Mouse (Mus musculus) liver, adult 2 months (tissue): ENCODE measurements at regions not wholly inside any gene's neighbourhood (a gene's known extent, or its start where the extent isn't known, plus 50 kb on each side); places are given as distances from the start of the nearest gene placed in this dataset.

Source experiments
- DNase-seq: peaks from one replicate; pipeline ENCODE4 v3.0.0-alpha.2; 2011; ENCODE audit warnings: low read depth, low spot score; ENCODE audit errors: extremely low read depth
- H3K27ac ChIP-seq: fragments of 200-500 bp; replicated peaks from 2 replicates; pipeline ENCODE4 v1.5.1; 2012; ENCODE audit warnings: low read depth, mild to moderate bottlenecking, control low read depth, inconsistent platforms, low read length; ENCODE audit not compliant: insufficient read depth
- H3K27me3 ChIP-seq: fragments of 200-500 bp; 2 replicates; pipeline ENCODE4 v1.6.1; 2012; ENCODE audit warnings: mild to moderate bottlenecking, moderate library complexity, low read length, inconsistent platforms; ENCODE audit not compliant: control insufficient read depth, insufficient read depth
- H3K36me3 ChIP-seq: fragments of 200-500 bp; 2 replicates; pipeline ENCODE4 v1.6.1; 2012; ENCODE audit warnings: low read length, inconsistent platforms; ENCODE audit not compliant: control insufficient read depth, insufficient read depth
- H3K4me1 ChIP-seq: fragments of 200-500 bp; 2 replicates; pipeline ENCODE4 v1.6.1; 2011; ENCODE audit warnings: low read length; ENCODE audit not compliant: control insufficient read depth, insufficient read depth
- H3K4me3 ChIP-seq: fragments of 200-500 bp; 2 replicates; pipeline ENCODE4 v1.5.1; 2011; ENCODE audit warnings: low read depth, mild to moderate bottlenecking, control low read depth, low read length, moderate library complexity; ENCODE audit not compliant: insufficient read depth
- H3K79me2 ChIP-seq: fragments of 200-500 bp; 2 replicates; pipeline ENCODE4 v1.6.1; 2012; ENCODE audit warnings: inconsistent platforms, mild to moderate bottlenecking, low read length, moderate library complexity; ENCODE audit not compliant: control insufficient read depth, insufficient read depth
- H3K9ac ChIP-seq: fragments of 200-500 bp; 2 replicates; pipeline ENCODE4 v1.6.1; 2012; ENCODE audit warnings: low read depth, mild to moderate bottlenecking, control low read depth, inconsistent platforms, low read length
- CTCF ChIP-seq: fragments of 200-500 bp; IDR thresholded peaks from 2 replicates; pipeline ENCODE4 v1.5.1; 2011; ENCODE audit warnings: low read depth, low read length, control low read depth
- POLR2A ChIP-seq: fragments of 200-500 bp; IDR thresholded peaks from 2 replicates; pipeline ENCODE4 v1.6.1; 2011; ENCODE audit warnings: low read length, control low read depth; ENCODE audit not compliant: insufficient read depth; ENCODE audit errors: extremely low read depth
- WGBS: fragments of 180-500 bp; shearing (Covaris S2); methylation state at CpG from one replicate; pipeline ENCODE4 v1.1.7; 2018; 5-methylcytosine and 5-hydroxymethylcytosine counted together

DNA sequence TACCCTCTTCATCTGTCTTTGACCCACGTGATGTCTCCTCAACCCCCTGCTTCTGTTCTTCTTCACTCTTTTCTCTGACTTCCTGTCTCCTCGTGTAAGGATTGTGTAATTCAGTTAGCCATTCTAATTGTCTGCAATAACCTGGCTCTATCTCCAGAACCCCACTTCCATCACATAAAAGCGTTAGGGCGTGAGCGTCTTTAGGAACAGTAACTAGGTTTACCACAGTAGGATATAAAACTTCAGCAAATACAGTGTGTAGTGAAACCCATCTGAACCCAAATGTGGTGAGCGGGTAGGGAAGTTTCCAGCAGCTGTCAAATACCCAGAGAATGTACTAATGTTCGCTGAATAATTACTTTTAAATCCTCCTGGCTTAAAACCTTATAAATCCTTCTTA lies 262.6 kb downstream of the Mreg start:
- Histone ChIP-seq H3K27me3 (no peaks in the 10 kb centered on the region), H3K27ac (no peak overlapping the region), H3K9ac (no peak overlapping the region), H3K4me1 (peaks cover 2% of the 10 kb centered on the region; the same call in 1 of the 2 replicates), H3K36me3 (no peaks in the 10 kb centered on the region), H3K4me3 (no peak overlapping the region), H3K79me2 (no peaks in the 10 kb centered on the region)
- WGBS: 89% methylated on average over 7 of the region's 7 CpGs
- TF ChIP-seq CTCF (no peak), POLR2A (no peak)
- no peak for DNase-seq

GRCm38 (mm10) chr1:71948686-71949085 lies 263.4 kb downstream of the Mreg start:
- Histone ChIP-seq H3K79me2 (no peaks in the 10 kb centered on the region), H3K4me1 (peaks cover 2% of the 10 kb centered on the region; the same call in 1 of the 2 replicates), H3K4me3 (no peak overlapping the region), H3K27me3 (no peaks in the 10 kb centered on the region), H3K9ac (no peak overlapping the region), H3K36me3 (no peaks in the 10 kb centered on the region), H3K27ac (no peak overlapping the region)
- WGBS: 92% methylated on average over 4 of the region's 4 CpGs
- no peak for TF ChIP-seq CTCF
- TF ChIP-seq POLR2A: no peak
- no peak for DNase-seq

GRCm38 (mm10) chr1:71947506-71947905 lies 264.6 kb downstream of the Mreg start:
- Histone ChIP-seq H3K27me3 (no peaks in the 10 kb centered on the region), H3K9ac (no peak overlapping the region), H3K27ac (no peak overlapping the region), H3K79me2 (no peaks in the 10 kb centered on the region), H3K36me3 (no peaks in the 10 kb centered on the region), H3K4me3 (no peak overlapping the region), H3K4me1 (peaks cover 2% of the 10 kb centered on the region; the same call in 1 of the 2 replicates)
- 95% methylated on average over 2 of the region's 2 CpGs for WGBS
- no peak for DNase-seq
- TF ChIP-seq CTCF: no peak
- TF ChIP-seq POLR2A: no peak

DNA sequence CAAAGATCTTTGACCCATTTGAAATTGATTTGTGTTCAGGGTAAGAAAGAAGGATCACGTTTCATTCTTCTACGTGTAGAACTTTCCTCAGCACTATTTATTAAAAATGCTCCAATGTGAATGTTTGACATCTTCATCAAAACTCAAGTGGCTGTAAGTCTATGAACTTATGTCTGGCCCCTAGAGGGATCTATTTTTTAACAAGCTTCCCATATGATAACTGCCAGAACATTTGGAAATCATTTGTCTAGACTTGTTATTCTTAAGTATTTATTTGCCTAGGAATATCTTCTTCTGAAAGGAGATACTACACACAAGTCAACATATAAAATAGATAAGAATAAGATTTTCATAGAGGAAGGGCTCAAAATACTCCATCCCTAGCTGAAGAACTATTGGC lies 265.2 kb downstream of the Mreg start:
- no peak overlapping the region for H3K4me3 ChIP-seq
- H3K9ac ChIP-seq: no peak overlapping the region
- TF ChIP-seq POLR2A (no peak), CTCF (no peak)
- H3K79me2 ChIP-seq: no peaks in the 10 kb centered on the region
- no peaks in the 10 kb centered on the region for H3K36me3 ChIP-seq
- no peak overlapping the region for H3K27ac ChIP-seq
- 14% methylated on average over 2 of the region's 2 CpGs for WGBS
- no peaks in the 10 kb centered on the region for H3K27me3 ChIP-seq
- peaks cover 2% of the 10 kb centered on the region; the same call in 1 of the 2 replicates for H3K4me1 ChIP-seq
- no peak for DNase-seq

GRCm38 (mm10) chr1:71945070-71945469 lies 267.0 kb downstream of the Mreg start:
- peak; percentile 60 for DNase-seq
- WGBS: 55% methylated on average over 6 of the region's 6 CpGs
- Histone ChIP-seq H3K4me1 (peaks cover 5% of the 10 kb centered on the region; the same call in 1 of the 2 replicates), H3K9ac (no peak overlapping the region), H3K4me3 (no peak overlapping the region), H3K36me3 (no peaks in the 10 kb centered on the region), H3K79me2 (no peaks in the 10 kb centered on the region), H3K27me3 (no peaks in the 10 kb centered on the region), H3K27ac (no peak overlapping the region)
- TF ChIP-seq POLR2A (no peak), CTCF (no peak)

- H3K27ac ChIP-seq: no peak overlapping the region
- no peaks in the 10 kb centered on the region for H3K36me3 ChIP-seq
- TF ChIP-seq CTCF (no peak), POLR2A (no peak)
- WGBS: 59% methylated on average over 3 of the region's 3 CpGs
- H3K27me3 ChIP-seq: no peaks in the 10 kb centered on the region
- DNase-seq: no peak
- H3K79me2 ChIP-seq: no peaks in the 10 kb centered on the region
- peaks cover 5% of the 10 kb centered on the region; the same call in 1 of the 2 replicates for H3K4me1 ChIP-seq
- H3K4me3 ChIP-seq: no peak overlapping the region
- H3K9ac ChIP-seq: no peak overlapping the region
Observed at GRCm38 (mm10) chr1:71944531-71944930, 267.6 kb downstream of the Mreg start.
